Comparison of ENCODE assay signal across 10 mouse cellular contexts in the genomic region with DNA sequence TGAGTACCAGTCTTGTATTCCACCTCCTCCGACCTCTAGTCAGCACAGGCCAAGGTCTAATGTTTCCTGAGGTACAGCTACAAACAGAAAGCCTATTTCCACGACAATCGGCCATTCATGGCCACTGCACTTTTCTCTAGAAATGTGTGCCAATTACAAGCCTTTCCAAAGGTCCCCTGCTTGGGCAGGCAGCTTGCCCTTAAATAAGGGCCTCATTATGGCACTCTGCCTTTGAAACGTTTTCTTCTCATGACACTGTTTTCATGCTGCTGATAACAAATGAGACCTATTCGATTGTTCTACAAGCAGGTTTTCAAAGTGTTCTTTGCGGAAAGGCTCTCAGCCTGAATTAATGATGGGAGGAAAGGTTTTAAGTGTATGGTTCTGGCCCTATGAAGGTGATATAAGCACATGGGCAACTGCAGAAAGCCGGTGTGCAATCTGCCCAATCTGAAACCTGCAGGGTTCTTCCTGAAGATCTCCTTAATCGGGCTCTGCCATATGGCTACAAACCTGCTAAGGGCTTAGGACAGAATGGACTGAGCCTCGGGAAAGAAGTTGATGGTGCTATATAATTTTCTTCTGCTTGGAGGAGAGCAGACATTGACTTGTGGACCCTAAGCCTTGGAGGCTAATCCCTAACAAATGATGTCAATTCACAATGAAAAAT. TPM values are rescaled to one million over a fixed set of nuclear protein-coding genes. Genes with fewer than 3 reads are reported as not detected.
DNase-seq lines count a peak whose midpoint lies in the region; ATAC-seq lines count a peak whose summit lies in the region.
"Had no signal": no experiment of that assay in that cellular context is flagged by ENCODE, and none has a peak within 500 bp of the region (broad histone marks: within the 10 kb centered on the region; RNA-seq: fewer than 3 reads in every experiment).

No protein-coding gene starts in this region.

- peaks cover 48% of the 10 kb centered on the region for H3K36me3 ChIP-seq in midbrain, embryonic 10.5 days
- no peaks in the 10 kb centered on the region for H3K36me3 ChIP-seq in midbrain, embryonic 14.5 days (ENCODE audit: control insufficient read depth, insufficient read depth, low read length)
- H3K36me3 ChIP-seq in hindbrain, embryonic 12.5 days, result no peaks in the 10 kb centered on the region
- no peaks in the 10 kb centered on the region for H3K36me3 ChIP-seq in stomach, embryonic 15.5 days
- no peaks in the 10 kb centered on the region for H3K36me3 ChIP-seq in kidney, embryonic 14.5 days (ENCODE audit: control insufficient read depth, insufficient read depth, low read length)

- no peak overlapping the region for H3K4me3 ChIP-seq in midbrain, embryonic 10.5 days
- no peak overlapping the region for H3K4me3 ChIP-seq in midbrain, embryonic 14.5 days (replicated peaks; ENCODE audit: low read depth, low read length)
- H3K4me3 ChIP-seq in hindbrain, embryonic 12.5 days, result no peak overlapping the region
- H3K4me3 ChIP-seq in stomach, embryonic 15.5 days (replicated peaks), result no peak overlapping the region
- H3K4me3 ChIP-seq in kidney, embryonic 14.5 days (ENCODE audit: low read length), result no peak overlapping the region

- H3K27ac ChIP-seq in midbrain, embryonic 10.5 days (replicated peaks), result peak overlapping the region; percentile 59
- H3K27ac ChIP-seq in midbrain, embryonic 14.5 days (replicated peaks; ENCODE audit: low read depth, low read length), result no peak overlapping the region; the same call in 1 of the 2 replicates
- 0 out of 2 replicates have a peak overlapping the region, but pooled peaks have one; percentile 30 for H3K27ac ChIP-seq in hindbrain, embryonic 12.5 days
- peak overlapping the region; percentile 31; the same call in 1 of the 2 replicates for H3K27ac ChIP-seq in stomach, embryonic 15.5 days
- H3K27ac ChIP-seq in kidney, embryonic 14.5 days (ENCODE audit: low read depth, low read length), result no peak overlapping the region

- DNase-seq in midbrain, embryonic 10.5 days (ENCODE audit: low spot score), result no peak
- no peak for DNase-seq in midbrain, embryonic 14.5 days
- peak; percentile 74 to 84 for DNase-seq in cerebellum, postnatal 14 days
- no peak for DNase-seq in thymus, postnatal 14 days
- no peak for DNase-seq in thymus, postnatal 25 days
- DNase-seq: kidney, postnatal 36 days; thymus, adult 2 months had no signal

- no peaks in the 10 kb centered on the region for H3K9me3 ChIP-seq in midbrain, embryonic 10.5 days (replicated peaks)
- no peaks in the 10 kb centered on the region for H3K9me3 ChIP-seq in midbrain, embryonic 14.5 days (ENCODE audit: control insufficient read depth, low read length)
- no peaks in the 10 kb centered on the region for H3K9me3 ChIP-seq in hindbrain, embryonic 12.5 days (replicated peaks)
- H3K9me3 ChIP-seq in stomach, embryonic 15.5 days, result no peaks in the 10 kb centered on the region
- no peaks in the 10 kb centered on the region for H3K9me3 ChIP-seq in kidney, embryonic 14.5 days (ENCODE audit: control insufficient read depth, low read length)

- 64% methylated on average over 9 of the region's 9 CpGs for WGBS in midbrain, embryonic 10.5 days
- 53% methylated on average over 9 of the region's 9 CpGs for WGBS in midbrain, embryonic 14.5 days
- WGBS in hindbrain, embryonic 12.5 days, result 28% methylated on average over 9 of the region's 9 CpGs
- 58% methylated on average over 9 of the region's 9 CpGs for WGBS in stomach, embryonic 15.5 days
- WGBS in kidney, embryonic 14.5 days, result 46% methylated on average over 9 of the region's 9 CpGs

- peaks cover 58% of the 10 kb centered on the region for H3K4me1 ChIP-seq in midbrain, embryonic 10.5 days
- peaks cover 35% of the 10 kb centered on the region for H3K4me1 ChIP-seq in midbrain, embryonic 14.5 days (ENCODE audit: control insufficient read depth, insufficient read depth, low read length)
- peaks cover 50% of the 10 kb centered on the region for H3K4me1 ChIP-seq in hindbrain, embryonic 12.5 days
- H3K4me1 ChIP-seq in stomach, embryonic 15.5 days, result peaks cover 11% of the 10 kb centered on the region
- H3K4me1 ChIP-seq in kidney, embryonic 14.5 days (ENCODE audit: control insufficient read depth, insufficient read depth, low read length), result peaks cover 9% of the 10 kb centered on the region; the same call in 1 of the 2 replicates

- no peaks in the 10 kb centered on the region for H3K27me3 ChIP-seq in midbrain, embryonic 10.5 days (ENCODE audit: low read depth, poor library complexity, severe bottlenecking)
- H3K27me3 ChIP-seq in midbrain, embryonic 14.5 days (ENCODE audit: control insufficient read depth, insufficient read depth, low read length), result no peaks in the 10 kb centered on the region
- no peaks in the 10 kb centered on the region for H3K27me3 ChIP-seq in hindbrain, embryonic 12.5 days
- no peaks in the 10 kb centered on the region; the same call in 1 of the 2 replicates for H3K27me3 ChIP-seq in stomach, embryonic 15.5 days (replicated peaks)
- H3K27me3 ChIP-seq in kidney, embryonic 14.5 days (ENCODE audit: control insufficient read depth, insufficient read depth, low read length), result no peaks in the 10 kb centered on the region

- no peak overlapping the region for H3K9ac ChIP-seq in midbrain, embryonic 14.5 days (replicated peaks; ENCODE audit: low read length)
- no peak overlapping the region for H3K9ac ChIP-seq in hindbrain, embryonic 12.5 days
- no peak overlapping the region for H3K9ac ChIP-seq in stomach, embryonic 15.5 days
- no peak overlapping the region for H3K9ac ChIP-seq in kidney, embryonic 14.5 days (ENCODE audit: low read depth, low read length)

- no peak overlapping the region for H3K4me2 ChIP-seq in midbrain, embryonic 14.5 days (ENCODE audit: low read length)
- no peak overlapping the region for H3K4me2 ChIP-seq in hindbrain, embryonic 12.5 days (replicated peaks)
- no peak overlapping the region for H3K4me2 ChIP-seq in stomach, embryonic 15.5 days
- H3K4me2 ChIP-seq in kidney, embryonic 14.5 days (replicated peaks; ENCODE audit: low read depth, low read length), result no peak overlapping the region

- no peak for ATAC-seq in midbrain, embryonic 14.5 days (ENCODE audit: low FRiP score, low TSS enrichment)
- no peak for ATAC-seq in hindbrain, embryonic 12.5 days (ENCODE audit: low FRiP score)
- ATAC-seq in stomach, embryonic 15.5 days (ENCODE audit: insufficient read depth, low FRiP score, low read depth), result no peak
- ATAC-seq in kidney, embryonic 14.5 days (ENCODE audit: low FRiP score, low TSS enrichment), result no peak

RNA-seq across cellular contexts. Expression of gene Mtcl1, which starts 47.8 kb away (rescaled TPM):
- 45.9 and 65.2 TPM in 2 replicates for polyA plus RNA-seq in midbrain, embryonic 10.5 days (2016; fragmentation: Nextera tagmentation; extraction: Ambion mirVana)
- polyA plus RNA-seq in midbrain, embryonic 14.5 days (2014; fragmentation: Nextera tagmentation; extraction: Ambion mirVana), result 26.7 and 36.0 TPM in 2 replicates
- 60.3 and 60.4 TPM in 2 replicates for polyA plus RNA-seq in hindbrain, embryonic 12.5 days (2016; fragmentation: Nextera tagmentation; extraction: Ambion mirVana)
- 6.1 and 7.2 TPM in 2 replicates for polyA plus RNA-seq in stomach, embryonic 15.5 days (2015; fragmentation: Nextera tagmentation; extraction: Ambion mirVana)
- 6.3 and 6.8 TPM in 2 replicates for polyA plus RNA-seq in kidney, embryonic 14.5 days (2014; fragmentation: Nextera tagmentation; extraction: Ambion mirVana)

Comparison
In these comparisons a context has a peak if more than half of its experiments do, and no peak if none do; other contexts are left out.
1. H3K27ac ChIP-seq: peak in midbrain, embryonic 10.5 days (single experiment), hindbrain, embryonic 12.5 days (single experiment) and stomach, embryonic 15.5 days (single experiment); none in midbrain, embryonic 14.5 days (single experiment) and kidney, embryonic 14.5 days (single experiment).
2. DNase-seq: peak in cerebellum, postnatal 14 days (2 of 2); none in midbrain, embryonic 10.5 days (single experiment), midbrain, embryonic 14.5 days (single experiment), thymus, postnatal 14 days (single experiment) and thymus, postnatal 25 days (single experiment).